Mouse (Mus musculus) lung, postnatal 0 days (tissue): ENCODE data around the gene Tmem207. TPM values are rescaled to one million over a fixed set of nuclear protein-coding genes. Genes with fewer than 3 reads are reported as not detected.

Experiments
- ATAC-seq: fragments of 200-750 bp; cut with Nextera tagmentation; 2 replicates; pipeline ENCODE4 v1.8.0; 2017; ENCODE audit warnings: moderate library complexity
- DNase-seq: peaks from one replicate; pipeline ENCODE4 v3.0.0-alpha.2; 2016; ENCODE audit warnings: low spot score
- H3K27ac ChIP-seq: fragments of 300-500 bp; sonication (generic); 2 replicates; pipeline ENCODE4 v1.5.1; 2014; ENCODE audit warnings: antibody characterized with exemption, mild to moderate bottlenecking, low read length, mixed read lengths
- H3K27me3 ChIP-seq: fragments of 300-500 bp; sonication (generic); replicated peaks from 2 replicates; pipeline ENCODE4 v1.6.1; 2014; ENCODE audit warnings: low read length, mixed read lengths; ENCODE audit not compliant: insufficient read depth
- H3K36me3 ChIP-seq: fragments of 300-500 bp; sonication (generic); 2 replicates; pipeline ENCODE4 v1.6.1; 2014; ENCODE audit warnings: low read length, mixed read lengths; ENCODE audit not compliant: insufficient read depth
- H3K4me1 ChIP-seq: fragments of 300-500 bp; sonication (generic); 2 replicates; pipeline ENCODE4 v1.6.1; 2014; ENCODE audit warnings: antibody characterized with exemption, low read depth, low read length, mixed read lengths; ENCODE audit not compliant: insufficient read depth
- H3K4me2 ChIP-seq: fragments of 300-500 bp; sonication (generic); replicated peaks from 2 replicates; pipeline ENCODE4 v1.6.1; 2014; ENCODE audit warnings: low read depth, mild to moderate bottlenecking, low read length, moderate library complexity, mixed read lengths
- H3K4me3 ChIP-seq: fragments of 300-500 bp; sonication (generic); 2 replicates; pipeline ENCODE4 v1.5.1; 2014; ENCODE audit warnings: low read depth, low read length
- H3K9ac ChIP-seq: fragments of 300-500 bp; sonication (generic); replicated peaks from 2 replicates; pipeline ENCODE4 v1.6.1; 2014; ENCODE audit warnings: low read depth, mild to moderate bottlenecking
- H3K9me3 ChIP-seq: fragments of 300-500 bp; sonication (generic); 2 replicates; pipeline ENCODE4 v1.6.1; 2016; ENCODE audit warnings: low read length, mixed read lengths
- CTCF ChIP-seq: IDR thresholded peaks from 2 replicates; pipeline ENCODE4 v1.5.1; 2016; ENCODE audit warnings: antibody characterized with exemption, mild to moderate bottlenecking
- EP300 ChIP-seq: IDR thresholded peaks from 2 replicates; pipeline ENCODE4 v1.6.1; 2016; ENCODE audit warnings: antibody characterized with exemption, mild to moderate bottlenecking, control low read depth
- WGBS: fragments of 180-500 bp; shearing (Covaris S2); extraction: QIAGEN DNeasy Blood & Tissue Kit; methylation state at CpG from one replicate; pipeline ENCODE4 v1.1.7; 2014; 5-methylcytosine and 5-hydroxymethylcytosine counted together
- polyA plus RNA-seq: library from polyadenylated mRNA; unstranded; fragments of >200 nt; fragmentation: Nextera tagmentation; extraction: Ambion mirVana; gene quantifications from 2 replicates; pipeline ENCODE4 v1.2.1, GENCODE M21; 2015

Gene Tmem207
- polyA plus RNA-seq, 1 experiment from 2014 or later = not detected

DNA sequence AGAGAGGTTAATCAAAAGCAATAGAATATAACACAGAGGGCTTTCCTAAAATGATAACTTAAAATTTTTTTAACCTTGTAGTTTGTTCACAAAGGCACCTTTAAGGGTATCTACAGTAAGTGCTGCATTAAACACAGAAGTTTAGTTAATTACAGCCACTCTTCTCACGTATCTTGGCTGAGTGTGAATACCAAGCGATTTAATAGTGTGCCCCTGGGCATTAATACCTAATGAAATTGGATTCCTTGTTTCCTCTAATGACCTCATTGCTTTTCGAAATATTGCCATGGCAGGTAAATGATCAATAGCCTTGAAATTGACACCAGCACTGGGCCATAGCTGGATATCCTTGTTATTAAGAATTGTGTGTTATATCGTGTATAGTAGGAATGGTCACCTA is 55.3 kb downstream of the Tmem207 start:
- DNase-seq (no peak), ATAC-seq (no peak)
- Histone ChIP-seq H3K27me3 (no peaks in the 10 kb centered on the region), H3K36me3 (no peaks in the 10 kb centered on the region), H3K27ac (no peak overlapping the region), H3K4me3 (no peak overlapping the region), H3K9ac (no peak overlapping the region), H3K4me2 (no peak overlapping the region), H3K9me3 (no peaks in the 10 kb centered on the region), H3K4me1 (no peaks in the 10 kb centered on the region)
- TF ChIP-seq CTCF (no peak), EP300 (no peak)
- 84% methylated on average over 4 of the region's 4 CpGs for WGBS

DNA sequence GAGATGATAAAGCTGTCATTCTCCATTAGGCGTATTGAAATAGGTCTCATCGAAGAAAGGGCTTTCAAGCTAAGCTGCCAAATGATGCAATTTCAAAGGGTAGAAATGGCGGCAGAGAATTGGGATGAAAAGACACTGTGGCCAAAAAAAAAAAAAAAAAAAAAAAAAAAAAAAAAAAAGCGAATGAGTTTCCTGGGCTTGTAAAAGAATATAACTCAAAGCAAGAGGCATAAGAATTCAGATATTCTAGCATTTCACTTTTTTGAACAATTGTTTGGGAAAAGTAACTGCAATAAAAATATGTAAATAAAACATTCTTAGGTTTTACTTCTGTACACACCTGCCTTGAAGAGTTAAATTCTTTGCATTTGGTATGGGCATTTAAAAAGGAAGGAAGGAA is 60.0 kb downstream of the Tmem207 start:
- H3K4me2 ChIP-seq = no peak overlapping the region
- H3K9ac ChIP-seq = no peak overlapping the region
- H3K27ac ChIP-seq = no peak overlapping the region
- H3K4me1 ChIP-seq = no peaks in the 10 kb centered on the region
- TF ChIP-seq CTCF (no peak), EP300 (no peak)
- H3K27me3 ChIP-seq = no peaks in the 10 kb centered on the region
- DNase-seq (no peak), ATAC-seq (no peak)
- H3K4me3 ChIP-seq = no peak overlapping the region
- 86% methylated on average over 4 of the region's 4 CpGs for WGBS
- no peaks in the 10 kb centered on the region for H3K9me3 ChIP-seq
- no peaks in the 10 kb centered on the region for H3K36me3 ChIP-seq

DNA sequence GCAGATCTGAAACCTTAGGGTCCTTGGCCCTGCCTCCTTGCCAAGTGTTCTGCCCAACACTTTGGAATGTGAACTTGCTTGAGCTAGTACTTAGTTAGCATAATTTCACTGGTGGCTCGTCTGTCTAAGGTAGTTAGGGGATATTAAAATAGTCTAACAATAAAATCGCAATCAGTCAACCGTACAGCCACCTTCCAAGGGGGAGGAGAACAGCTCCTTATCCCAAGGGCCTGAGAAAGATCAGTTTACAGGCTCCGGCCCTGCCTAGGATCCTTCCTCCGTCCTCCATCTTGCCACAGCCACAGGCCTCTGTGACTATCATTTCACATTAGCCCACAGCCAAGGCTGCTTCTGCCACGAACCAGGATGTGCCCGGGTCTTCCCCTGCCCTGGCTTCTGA is 63.7 kb downstream of the Tmem207 start, which contains the start of gene Cldn16:
Gene Cldn16 (plus strand): TSS at position 301 of the 400 bp plus-strand sequence.
- no peaks in the 10 kb centered on the region for H3K36me3 ChIP-seq
- H3K4me2 ChIP-seq = no peak within 1 kb of the TSS
- TF ChIP-seq CTCF = no peak
- no peak for TF ChIP-seq EP300
- WGBS = 69% methylated on average over 7 of the region's 7 CpGs
- H3K4me3 ChIP-seq = no peak within 1 kb of the TSS
- ATAC-seq (no peak), DNase-seq (no peak)
- H3K4me1 ChIP-seq = no peaks in the 10 kb centered on the region
- H3K27ac ChIP-seq = no peak within 1 kb of the TSS
- no peaks in the 10 kb centered on the region for H3K9me3 ChIP-seq
- H3K27me3 ChIP-seq = no peaks in the 10 kb centered on the region
- H3K9ac ChIP-seq = no peak within 1 kb of the TSS

DNA sequence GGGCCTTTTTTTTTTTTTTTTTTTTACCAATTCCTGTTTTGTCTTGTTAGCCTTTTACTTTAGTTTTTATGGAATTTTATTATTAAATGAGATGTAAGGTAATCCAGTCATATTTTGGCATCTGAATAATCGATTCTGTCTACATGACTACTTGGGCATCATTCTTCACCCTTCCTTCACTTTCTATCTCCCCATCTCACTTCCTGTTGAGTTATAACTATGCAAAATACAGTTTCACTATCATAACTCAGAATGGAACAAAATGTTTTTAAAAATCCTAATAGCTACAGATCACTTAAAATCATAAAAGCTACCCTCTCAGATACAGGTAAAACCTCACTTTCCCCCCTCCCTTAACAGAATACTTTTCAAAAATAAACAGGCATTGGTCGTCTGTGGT is 70.4 kb downstream of the Tmem207 start:
- no peaks in the 10 kb centered on the region for H3K27me3 ChIP-seq
- ATAC-seq (no peak), DNase-seq (no peak)
- H3K9me3 ChIP-seq = no peaks in the 10 kb centered on the region
- H3K36me3 ChIP-seq = no peaks in the 10 kb centered on the region
- 77% methylated on average over 2 of the region's 2 CpGs for WGBS
- no peak overlapping the region for H3K4me2 ChIP-seq
- no peak overlapping the region for H3K4me3 ChIP-seq
- no peak overlapping the region for H3K9ac ChIP-seq
- H3K4me1 ChIP-seq = no peaks in the 10 kb centered on the region
- H3K27ac ChIP-seq = no peak overlapping the region
- TF ChIP-seq EP300 = no peak
- TF ChIP-seq CTCF = no peak

DNA sequence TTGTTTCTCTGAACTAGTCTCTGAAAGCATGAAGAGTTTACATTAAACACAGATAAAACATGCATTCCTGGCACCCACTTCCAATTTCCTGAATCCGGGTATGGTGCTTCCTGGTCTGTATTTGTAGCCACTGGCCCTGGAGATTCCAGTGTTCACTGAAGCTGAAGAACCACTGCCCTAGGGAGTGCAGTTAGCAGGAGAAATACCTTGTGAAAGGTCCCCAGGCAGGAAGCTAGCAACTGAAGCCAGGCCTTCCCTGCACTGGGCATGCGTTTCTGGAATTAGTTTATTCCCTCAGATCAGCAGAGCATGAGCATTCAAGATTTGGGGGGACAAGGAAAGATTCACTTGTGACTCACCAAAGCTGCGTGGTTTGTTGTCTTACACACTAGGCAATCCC is 72.4 kb downstream of the Tmem207 start:
- no peaks in the 10 kb centered on the region for H3K36me3 ChIP-seq
- H3K9ac ChIP-seq = no peak overlapping the region
- H3K27me3 ChIP-seq = no peaks in the 10 kb centered on the region
- TF ChIP-seq CTCF (no peak), EP300 (no peak)
- ATAC-seq (no peak), DNase-seq (no peak)
- no peaks in the 10 kb centered on the region for H3K4me1 ChIP-seq
- WGBS = 48% methylated on average over 3 of the region's 3 CpGs
- no peak overlapping the region for H3K4me2 ChIP-seq
- H3K4me3 ChIP-seq = no peak overlapping the region
- H3K9me3 ChIP-seq = no peaks in the 10 kb centered on the region
- no peak overlapping the region for H3K27ac ChIP-seq

Other genes starting within 250 kb of the Tmem207 start
- gene Cldn1, start 154.9 kb downstream of the Tmem207 start, polyA plus RNA-seq = 7.0 and 8.0 TPM in 2 replicates
- gene Cldn16, start 63.6 kb downstream of the Tmem207 start, polyA plus RNA-seq = not detected in 2 replicates
- gene Il1rap, start 54.9 kb upstream of the Tmem207 start, polyA plus RNA-seq = 7.4 and 7.8 TPM in 2 replicates